Mouse (Mus musculus): ENCODE measurements around the gene Nup153. TPM values are rescaled to one million over a fixed set of nuclear protein-coding genes. Genes with fewer than 3 reads are reported as not detected.

Nup153 gene
- 25.7 TPM for polyA plus RNA-seq (2015; fragmentation: Illumina TruSeq; extraction: RNeasy Lipid Tissue Mini Kit (QIAGEN cat#74804); ENCODE audit: low read depth, low replicate concordance)

DNA sequence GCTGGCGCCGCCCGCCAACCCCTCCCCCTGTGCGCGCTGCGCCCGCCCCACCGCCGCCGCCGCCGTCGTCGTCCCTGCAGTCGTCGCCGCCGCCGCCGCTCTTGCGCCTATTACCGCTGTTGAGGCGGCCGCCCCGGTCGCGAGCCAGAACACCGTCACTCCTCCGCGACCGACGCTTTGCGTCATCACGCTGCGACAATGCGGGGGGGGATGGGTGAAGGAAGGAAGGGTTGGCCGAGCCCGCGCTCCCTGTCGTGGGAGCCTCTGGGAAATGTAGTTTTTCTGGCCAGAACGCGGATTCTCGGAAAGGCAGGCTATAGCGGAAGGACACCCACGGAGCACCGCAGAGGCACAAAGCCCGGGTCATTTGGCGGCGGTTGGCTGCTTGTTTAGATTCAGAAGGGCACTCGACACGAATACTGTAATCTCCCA is at the start of gene Nup153:
TSS of gene Nup153 (minus strand) at position 104 of the 432 bp plus-strand sequence.

DNA sequence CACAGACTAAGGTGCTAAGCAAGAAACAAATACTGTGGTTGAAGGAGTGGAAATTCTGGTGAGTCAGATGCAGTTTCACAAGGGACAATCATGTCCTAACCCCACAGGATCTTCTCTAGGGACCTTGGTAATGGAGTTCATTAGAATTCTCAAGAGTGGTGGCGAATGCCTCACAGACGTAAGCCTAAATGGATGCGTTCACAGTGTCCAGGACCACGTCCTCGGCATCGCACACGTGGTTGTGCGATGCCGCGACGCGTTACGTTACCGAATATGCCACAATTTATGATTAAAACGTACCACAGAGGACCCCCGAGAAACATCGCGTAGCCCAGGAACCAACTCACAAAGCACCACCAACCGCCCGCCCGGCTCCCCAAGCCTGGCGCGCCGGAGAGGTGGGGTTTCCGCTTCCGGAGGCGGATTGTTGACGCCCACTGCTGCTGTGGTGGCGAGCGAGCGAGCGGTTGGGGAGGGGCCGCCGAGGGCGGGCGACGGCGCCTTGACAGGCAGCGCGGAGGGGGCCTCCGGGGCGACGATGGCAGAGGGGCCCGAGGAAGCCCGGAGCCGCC is 58.6 kb downstream of the Nup153 start, which contains the start of gene Fam8a1:
TSS of gene Fam8a1 (plus strand) at position 475 of the 572 bp plus-strand sequence.

Other genes starting within 250 kb of the Nup153 start
- 205 TPM for gene Cap2, start 226.1 kb downstream of the Nup153 start, polyA plus RNA-seq (2015; fragmentation: Illumina TruSeq; extraction: RNeasy Lipid Tissue Mini Kit (QIAGEN cat#74804); ENCODE audit: low read depth, low replicate concordance)
- 97.8 TPM for gene Fam8a1, start 58.4 kb downstream of the Nup153 start, polyA plus RNA-seq (2015; fragmentation: Illumina TruSeq; extraction: RNeasy Lipid Tissue Mini Kit (QIAGEN cat#74804); ENCODE audit: low read depth, low replicate concordance)
- 17.3 TPM for gene Kif13a, start 201.9 kb upstream of the Nup153 start, polyA plus RNA-seq (2015; fragmentation: Illumina TruSeq; extraction: RNeasy Lipid Tissue Mini Kit (QIAGEN cat#74804); ENCODE audit: low read depth, low replicate concordance)

Data from brain, adult 10 weeks (tissue).